Mouse (Mus musculus) megakaryocyte, embryonic 14.5 days (primary cell): ENCODE data around the gene Camkk2. TPM values are rescaled to one million over a fixed set of nuclear protein-coding genes. Genes with fewer than 3 reads are reported as not detected.

Experiments
- H3K27me3 ChIP-seq: replicated peaks from 2 replicates; pipeline ENCODE3; 2012; ENCODE audit warnings: inconsistent platforms
- H3K36me3 ChIP-seq: replicated peaks from 2 replicates; pipeline ENCODE3; 2012; ENCODE audit warnings: low read length, inconsistent platforms, mixed read lengths
- H3K4me1 ChIP-seq: 2 replicates; pipeline ENCODE4 v1.6.1; 2012; ENCODE audit warnings: inconsistent platforms
- H3K4me3 ChIP-seq: replicated peaks from 2 replicates; pipeline ENCODE3; 2012; ENCODE audit warnings: moderate library complexity, mild to moderate bottlenecking, inconsistent platforms
- H3K9me3 ChIP-seq: 2 replicates; pipeline ENCODE4 v1.6.1; 2012; ENCODE audit warnings: inconsistent platforms
- FLI1 ChIP-seq: IDR thresholded peaks from 2 replicates; pipeline ENCODE4 v1.6.1; 2012; ENCODE audit warnings: low read length, inconsistent platforms, mixed read lengths
- GATA1 ChIP-seq: IDR thresholded peaks from 3 replicates; pipeline ENCODE4 v1.6.1; 2012; ENCODE audit warnings: mixed read lengths, low read length, inconsistent platforms, borderline replicate concordance
- polyA plus RNA-seq: library from polyadenylated mRNA; stranded (reverse); fragments of >175 nt; gene quantifications from 2 replicates; pipeline ENCODE4 v1.2.3, GENCODE M21; 2012; ENCODE audit warnings: low replicate concordance; ENCODE audit not compliant: insufficient read depth

Gene Camkk2
- polyA plus RNA-seq, result 17.9 and 22.8 TPM in 2 replicates

DNA sequence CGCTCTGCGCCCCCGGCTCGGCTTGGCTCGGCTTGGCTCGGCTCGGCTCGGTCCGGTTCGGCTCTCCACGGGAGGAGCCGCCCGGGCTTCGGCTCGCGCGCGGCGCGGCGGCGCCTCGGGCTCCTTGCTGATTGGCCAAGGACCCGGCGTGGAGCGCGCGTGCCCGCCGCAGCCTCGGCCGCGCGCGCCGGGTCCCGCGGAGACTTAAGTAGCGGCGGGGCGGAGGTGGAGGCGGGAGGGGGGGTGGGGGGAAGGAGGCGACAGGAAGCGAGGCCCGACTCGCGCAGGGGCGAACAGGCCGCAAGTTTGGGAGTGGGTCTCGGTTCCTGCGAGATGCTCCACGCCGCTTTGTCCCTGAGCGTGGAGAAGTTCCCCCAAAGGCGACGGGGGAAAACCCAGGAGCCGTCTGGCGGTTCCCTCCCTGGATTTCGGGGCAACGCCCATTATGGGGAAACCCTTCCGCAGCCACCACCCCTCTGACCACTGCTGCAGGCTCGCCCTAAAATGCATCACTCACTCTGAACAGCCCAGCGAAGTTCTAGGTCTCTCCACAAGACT, at the start of gene Camkk2:
TSS of gene Camkk2 (minus strand) at position 133 of the 558 bp plus-strand sequence.
- no peaks in the 10 kb centered on the region for H3K9me3 ChIP-seq
- peak within 1 kb of the TSS; percentile 95 for H3K4me3 ChIP-seq
- no peaks in the 10 kb centered on the region for H3K27me3 ChIP-seq
- no peak for TF ChIP-seq GATA1
- no peak for TF ChIP-seq FLI1
- peaks cover 62% of the 10 kb centered on the region for H3K4me1 ChIP-seq
- H3K36me3 ChIP-seq, result peaks cover 5% of the 10 kb centered on the region

DNA sequence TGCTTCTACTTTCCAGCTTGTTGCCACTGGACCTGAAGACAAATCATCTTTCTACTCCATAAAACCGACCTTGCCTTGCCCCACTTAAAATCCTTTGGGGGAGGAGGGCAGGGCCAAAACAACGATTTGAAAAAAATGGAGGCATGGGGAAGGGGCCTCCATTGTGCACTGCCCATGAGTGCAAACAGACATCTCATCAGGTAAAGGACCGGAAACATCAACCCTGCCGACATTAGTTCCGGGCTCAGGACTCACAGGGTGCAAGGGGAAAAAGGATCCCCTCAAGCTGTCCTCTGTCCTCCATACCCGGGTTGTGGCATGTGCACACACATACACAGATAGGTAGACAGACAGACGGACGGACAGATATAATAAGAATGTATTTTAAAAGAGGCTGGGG, 45.9 kb upstream of the Camkk2 start:
- Histone ChIP-seq H3K4me3 (no peak overlapping the region), H3K27me3 (no peaks in the 10 kb centered on the region), H3K36me3 (no peaks in the 10 kb centered on the region), H3K9me3 (no peaks in the 10 kb centered on the region), H3K4me1 (peaks cover 6% of the 10 kb centered on the region; the same call in 1 of the 2 replicates)
- TF ChIP-seq GATA1 (no peak), FLI1 (no peak)

GRCm38 (mm10) chr5:122824450-122824849, 45.2 kb upstream of the Camkk2 start:
- TF ChIP-seq FLI1 (no peak), GATA1 (no peak)
- Histone ChIP-seq H3K4me1 (peaks cover 12% of the 10 kb centered on the region; the same call in 1 of the 2 replicates), H3K4me3 (no peak overlapping the region), H3K36me3 (peaks cover 6% of the 10 kb centered on the region), H3K27me3 (no peaks in the 10 kb centered on the region), H3K9me3 (no peaks in the 10 kb centered on the region)

DNA sequence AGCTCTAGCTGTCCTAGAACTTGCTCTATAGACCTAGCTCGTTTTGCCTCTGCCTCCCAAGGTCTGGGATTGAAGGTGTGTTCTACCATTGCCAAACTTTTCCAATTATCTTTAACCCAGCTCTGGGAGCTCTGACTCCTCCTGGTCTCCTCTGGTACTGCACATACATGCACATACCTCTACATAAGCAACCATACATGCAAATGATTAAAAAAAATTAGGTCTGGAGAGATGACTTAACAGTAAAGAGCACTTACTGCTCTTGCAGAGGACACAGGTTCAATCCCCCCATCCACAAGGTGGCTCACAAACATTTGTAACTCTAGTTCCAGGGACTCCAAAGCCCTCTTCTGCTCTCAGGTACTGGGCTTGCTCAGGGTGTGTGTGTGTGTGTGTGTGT, 44.8 kb upstream of the Camkk2 start:
- Histone ChIP-seq H3K4me3 (no peak overlapping the region), H3K27me3 (no peaks in the 10 kb centered on the region), H3K4me1 (peaks cover 15% of the 10 kb centered on the region; the same call in 1 of the 2 replicates), H3K9me3 (no peaks in the 10 kb centered on the region), H3K36me3 (peaks cover 10% of the 10 kb centered on the region)
- TF ChIP-seq GATA1, result no peak
- no peak for TF ChIP-seq FLI1

- Histone ChIP-seq H3K36me3 (peaks cover 26% of the 10 kb centered on the region), H3K4me3 (no peak overlapping the region), H3K27me3 (no peaks in the 10 kb centered on the region), H3K9me3 (no peaks in the 10 kb centered on the region), H3K4me1 (peaks cover 28% of the 10 kb centered on the region)
- TF ChIP-seq FLI1 (no peak), GATA1 (no peak)
Observed at GRCm38 (mm10) chr5:122822441-122822840, 43.2 kb upstream of the Camkk2 start.

- Histone ChIP-seq H3K4me3 (peak overlapping the region; percentile 100), H3K4me1 (peaks cover 29% of the 10 kb centered on the region), H3K36me3 (peaks cover 35% of the 10 kb centered on the region), H3K27me3 (no peaks in the 10 kb centered on the region), H3K9me3 (no peaks in the 10 kb centered on the region)
- TF ChIP-seq FLI1 (no peak), GATA1 (no peak)
Observed at GRCm38 (mm10) chr5:122821524-122821885, 42.3 kb upstream of the Camkk2 start.

GRCm38 (mm10) chr5:122820777-122821523, 41.7 kb upstream of the Camkk2 start, which contains the start of gene Anapc5:
Anapc5 (minus strand) TSS chr5:122821339.
- Histone ChIP-seq H3K36me3 (peaks cover 40% of the 10 kb centered on the region), H3K27me3 (no peaks in the 10 kb centered on the region), H3K4me1 (peaks cover 29% of the 10 kb centered on the region), H3K9me3 (no peaks in the 10 kb centered on the region), H3K4me3 (peak within 1 kb of the TSS; percentile 100)
- TF ChIP-seq GATA1 (no peak), FLI1 (no peak)

DNA sequence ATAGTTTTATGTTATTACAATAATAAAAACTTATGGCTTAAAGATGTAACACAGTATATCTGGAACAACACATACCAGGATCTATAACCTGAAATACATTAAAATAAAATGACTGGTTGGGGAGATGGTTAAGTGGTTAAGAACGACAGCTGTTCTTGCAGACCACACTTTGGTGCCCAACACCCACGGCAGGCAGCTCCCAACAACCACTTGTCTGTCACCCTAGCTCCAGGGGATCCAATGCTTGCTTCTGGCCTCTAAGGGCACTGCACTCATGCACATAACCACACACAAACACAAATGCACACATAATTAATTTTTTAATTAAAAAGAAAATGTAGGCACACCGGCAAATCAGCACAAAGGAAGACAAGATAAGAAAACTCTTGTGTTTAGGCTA, 33.5 kb upstream of the Camkk2 start:
- no peaks in the 10 kb centered on the region for H3K27me3 ChIP-seq
- TF ChIP-seq GATA1, result no peak
- TF ChIP-seq FLI1, result no peak
- H3K36me3 ChIP-seq, result peaks cover 85% of the 10 kb centered on the region
- H3K4me1 ChIP-seq, result peaks cover 14% of the 10 kb centered on the region
- no peaks in the 10 kb centered on the region for H3K9me3 ChIP-seq
- no peak overlapping the region for H3K4me3 ChIP-seq

DNA sequence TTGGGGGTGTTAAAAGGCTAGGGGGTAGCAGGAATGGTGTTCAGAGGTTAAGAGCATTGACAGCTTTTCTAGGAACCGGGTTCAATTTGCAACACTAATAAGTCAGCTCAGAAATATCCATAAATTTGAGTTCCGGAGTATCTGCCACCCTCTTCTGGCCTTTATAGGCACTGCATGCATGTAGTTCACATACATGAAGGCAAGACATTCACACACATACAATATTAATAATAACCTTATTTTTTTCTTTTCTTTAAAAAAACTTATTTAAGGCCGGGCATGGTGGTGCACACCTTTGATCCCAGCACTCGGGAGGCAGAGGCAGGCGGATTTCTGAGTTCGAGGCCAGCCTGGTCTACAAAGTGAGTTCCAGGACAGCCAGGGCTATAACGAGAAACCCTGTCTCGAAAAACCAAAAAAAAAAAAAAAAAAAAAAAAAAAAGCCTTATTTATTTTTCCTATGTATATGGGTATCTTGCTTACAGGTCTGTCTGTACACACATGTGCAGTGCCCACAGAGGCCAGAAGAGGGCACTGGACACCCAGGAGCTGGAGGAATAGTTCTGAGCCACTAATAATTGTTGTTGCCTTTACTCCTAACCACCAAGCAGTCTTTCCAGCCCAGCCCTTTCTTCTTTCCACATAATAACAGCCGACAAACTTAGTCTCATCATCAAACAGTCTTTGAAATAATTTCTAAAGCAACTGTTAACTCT, 32.3 kb upstream of the Camkk2 start:
- Histone ChIP-seq H3K36me3 (peaks cover 85% of the 10 kb centered on the region), H3K9me3 (no peaks in the 10 kb centered on the region), H3K4me1 (peaks cover 10% of the 10 kb centered on the region), H3K4me3 (no peak overlapping the region), H3K27me3 (no peaks in the 10 kb centered on the region)
- TF ChIP-seq GATA1 (no peak), FLI1 (no peak)

DNA sequence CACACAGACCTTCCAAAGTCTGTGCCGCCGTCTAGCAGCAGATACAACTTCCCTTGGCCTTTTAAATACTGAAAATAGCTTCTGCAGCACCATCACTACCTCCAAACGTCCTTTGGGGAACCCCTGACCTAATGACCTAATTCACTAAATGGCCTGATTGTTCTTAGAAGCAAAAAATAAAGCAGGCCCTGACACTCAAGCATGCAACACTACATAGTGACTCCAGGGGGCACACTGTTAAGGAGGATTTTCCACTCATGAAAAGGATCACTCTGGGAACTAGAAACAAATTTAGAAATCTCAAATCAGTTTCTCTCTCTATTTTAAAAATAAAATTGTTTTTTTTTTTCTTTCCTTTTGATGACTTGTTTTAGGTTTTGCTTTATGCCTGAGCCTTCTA, 26.3 kb upstream of the Camkk2 start:
- Histone ChIP-seq H3K4me1 (no peaks in the 10 kb centered on the region), H3K4me3 (no peak overlapping the region), H3K9me3 (no peaks in the 10 kb centered on the region), H3K36me3 (peaks cover 92% of the 10 kb centered on the region), H3K27me3 (no peaks in the 10 kb centered on the region)
- no peak for TF ChIP-seq GATA1
- no peak for TF ChIP-seq FLI1
